Mouse (Mus musculus) embryonic facial prominence, embryonic 14.5 days (tissue): ENCODE data around the gene Gpr146. TPM values are rescaled to one million over a fixed set of nuclear protein-coding genes. Genes with fewer than 3 reads are reported as not detected.

Experiments
- ATAC-seq: fragments of 200-750 bp; cut with Nextera tagmentation; 2 replicates; pipeline ENCODE4 v1.8.0; 2017; ENCODE audit warnings: low read depth, moderate number of reproducible peaks, moderate TSS enrichment
- DNase-seq: peaks from one replicate; pipeline ENCODE4 v3.0.0-alpha.2; 2015; ENCODE audit warnings: low spot score
- H3K27ac ChIP-seq: fragments of 300-500 bp; sonication (generic); replicated peaks from 2 replicates; pipeline ENCODE4 v1.5.1; 2014; ENCODE audit warnings: low read depth, mild to moderate bottlenecking, low read length, moderate library complexity
- H3K27me3 ChIP-seq: fragments of 300-500 bp; sonication (generic); replicated peaks from 2 replicates; pipeline ENCODE4 v1.6.1; 2014; ENCODE audit warnings: low read length; ENCODE audit not compliant: control insufficient read depth, insufficient read depth
- H3K36me3 ChIP-seq: fragments of 300-500 bp; sonication (generic); 2 replicates; pipeline ENCODE4 v1.6.1; 2014; ENCODE audit warnings: low read length, mixed read lengths; ENCODE audit not compliant: control insufficient read depth, insufficient read depth
- H3K4me1 ChIP-seq: fragments of 300-500 bp; sonication (generic); 2 replicates; pipeline ENCODE4 v1.6.1; 2014; ENCODE audit warnings: antibody characterized with exemption, low read length; ENCODE audit not compliant: control insufficient read depth, insufficient read depth
- H3K4me2 ChIP-seq: fragments of 300-500 bp; sonication (generic); 2 replicates; pipeline ENCODE4 v1.6.1; 2014; ENCODE audit warnings: low read depth, mild to moderate bottlenecking, low read length, moderate library complexity, mixed read lengths
- H3K4me3 ChIP-seq: fragments of 300-500 bp; sonication (generic); 2 replicates; pipeline ENCODE4 v1.5.1; 2014; ENCODE audit warnings: low read depth, mild to moderate bottlenecking, low read length
- H3K9ac ChIP-seq: fragments of 300-500 bp; sonication (generic); 2 replicates; pipeline ENCODE4 v1.6.1; 2014; ENCODE audit warnings: low read depth, mild to moderate bottlenecking, low read length, moderate library complexity, mixed read lengths
- H3K9me3 ChIP-seq: fragments of 300-500 bp; sonication (generic); 2 replicates; pipeline ENCODE4 v1.6.1; 2016; ENCODE audit warnings: low read length; ENCODE audit not compliant: control insufficient read depth
- WGBS: fragments of 180-500 bp; shearing (Covaris S2); extraction: QIAGEN DNeasy Blood & Tissue Kit; methylation state at CpG from one replicate; pipeline ENCODE4 v1.1.7; 2014; 5-methylcytosine and 5-hydroxymethylcytosine counted together
- polyA plus RNA-seq: library from polyadenylated mRNA; unstranded; fragments of >200 nt; fragmentation: Nextera tagmentation; extraction: Ambion mirVana; gene quantifications from 2 replicates; pipeline ENCODE4 v1.2.1, GENCODE M21; 2014

Gene Gpr146
- polyA plus RNA-seq, 1 experiment from 2014 or later = 2.8 TPM

GRCm38 (mm10) chr5:139395528-139395927 is 18.0 kb downstream of the Gpr146 start:
- WGBS = 91% methylated on average over 4 of the region's 4 CpGs
- Histone ChIP-seq H3K36me3 (0 out of 2 replicates have a peak, but pooled peaks cover 4% of the 10 kb centered on the region), H3K4me2 (no peak overlapping the region), H3K9ac (no peak overlapping the region), H3K9me3 (no peaks in the 10 kb centered on the region), H3K27ac (no peak overlapping the region), H3K27me3 (no peaks in the 10 kb centered on the region), H3K4me1 (no peaks in the 10 kb centered on the region), H3K4me3 (no peak overlapping the region)
- ATAC-seq (no peak), DNase-seq (no peak)

- Histone ChIP-seq H3K4me2 (no peak overlapping the region), H3K27ac (no peak overlapping the region), H3K4me1 (no peaks in the 10 kb centered on the region), H3K9me3 (no peaks in the 10 kb centered on the region), H3K9ac (no peak overlapping the region), H3K36me3 (0 out of 2 replicates have a peak, but pooled peaks cover 1% of the 10 kb centered on the region), H3K27me3 (no peaks in the 10 kb centered on the region), H3K4me3 (no peak overlapping the region)
- DNase-seq (no peak), ATAC-seq (no peak)
- WGBS = 87% methylated on average over 4 of the region's 4 CpGs
Observed at GRCm38 (mm10) chr5:139397359-139397916, 19.9 kb downstream of the Gpr146 start.

DNA sequence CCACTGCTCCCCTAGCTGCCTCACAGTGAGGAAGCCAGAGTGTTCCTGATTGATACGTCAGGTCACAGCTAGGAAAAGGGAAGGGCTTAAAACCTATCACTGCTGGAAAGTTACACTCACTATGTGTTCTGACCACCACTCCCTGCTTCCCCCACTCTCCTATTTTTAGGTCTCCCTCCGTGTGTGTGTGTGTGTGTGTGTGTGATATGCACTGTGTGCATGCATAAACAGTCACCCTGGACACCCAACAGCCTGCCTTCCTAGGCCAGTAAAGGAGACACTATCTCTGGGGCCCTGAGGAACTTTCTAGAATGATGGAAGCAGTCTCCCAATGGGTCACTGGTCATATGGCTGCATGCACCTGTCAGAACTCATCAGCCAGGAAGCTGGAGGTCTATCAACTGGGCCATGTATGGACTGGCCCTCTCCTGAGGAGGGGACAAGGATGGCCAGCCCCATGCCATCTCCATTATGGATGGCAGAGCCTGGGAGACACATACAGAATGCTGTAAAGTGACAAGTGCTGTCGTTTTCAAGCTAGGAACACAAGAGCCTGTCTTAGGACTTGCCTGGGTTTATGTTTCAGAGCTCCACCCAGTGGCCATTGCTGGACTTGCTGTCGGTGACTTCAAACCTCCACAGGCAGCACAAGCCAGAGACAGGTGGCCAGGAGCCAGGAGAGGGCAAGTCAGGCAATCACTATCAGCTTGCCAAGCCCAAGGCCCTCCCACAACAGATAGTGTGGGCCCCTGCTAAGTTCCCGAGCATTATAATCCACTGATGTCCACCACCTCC is 20.7 kb downstream of the Gpr146 start:
- Histone ChIP-seq H3K4me1 (no peaks in the 10 kb centered on the region), H3K4me2 (no peak overlapping the region), H3K9ac (no peak overlapping the region), H3K27me3 (no peaks in the 10 kb centered on the region), H3K4me3 (no peak overlapping the region), H3K36me3 (no peaks in the 10 kb centered on the region), H3K9me3 (no peaks in the 10 kb centered on the region), H3K27ac (no peak overlapping the region)
- peak; percentile 72; the same call in 1 of the 2 replicates for ATAC-seq
- WGBS = 43% methylated on average over 5 of the region's 5 CpGs
- peak; percentile 86 for DNase-seq

- Histone ChIP-seq H3K27me3 (no peaks in the 10 kb centered on the region), H3K36me3 (no peaks in the 10 kb centered on the region), H3K9me3 (no peaks in the 10 kb centered on the region), H3K9ac (no peak overlapping the region), H3K4me2 (no peak overlapping the region), H3K4me3 (no peak overlapping the region), H3K27ac (no peak overlapping the region), H3K4me1 (no peaks in the 10 kb centered on the region)
- ATAC-seq (no peak), DNase-seq (no peak)
- 70% methylated on average over 5 of the region's 5 CpGs for WGBS
Observed at GRCm38 (mm10) chr5:139398786-139399185, 21.3 kb downstream of the Gpr146 start.

DNA sequence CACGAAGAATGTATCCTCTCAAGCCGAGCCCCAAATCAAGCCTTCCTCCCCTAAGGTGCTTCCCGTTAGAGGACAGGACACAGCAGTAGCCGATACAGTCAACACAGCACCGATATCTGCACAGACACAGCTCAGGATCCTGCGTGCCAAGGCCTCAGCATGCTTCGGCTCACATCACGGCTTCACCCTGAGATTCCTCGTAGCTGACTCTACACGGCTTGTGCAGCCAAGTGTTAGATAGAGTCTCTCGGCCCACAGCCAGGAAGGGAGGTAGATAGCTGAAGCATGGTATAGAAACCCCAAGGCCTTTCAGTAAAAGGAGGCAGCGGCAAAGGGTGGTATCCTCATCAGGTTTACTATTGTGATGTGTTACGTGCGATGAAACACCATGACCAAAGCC is 22.5 kb downstream of the Gpr146 start:
- Histone ChIP-seq H3K36me3 (no peaks in the 10 kb centered on the region), H3K27ac (no peak overlapping the region), H3K27me3 (no peaks in the 10 kb centered on the region), H3K4me2 (no peak overlapping the region), H3K9ac (no peak overlapping the region), H3K4me3 (no peak overlapping the region), H3K4me1 (no peaks in the 10 kb centered on the region), H3K9me3 (no peaks in the 10 kb centered on the region)
- DNase-seq = no peak
- ATAC-seq = no peak
- 93% methylated on average over 14 of the region's 14 CpGs for WGBS

- no peak overlapping the region for H3K4me3 ChIP-seq
- DNase-seq = no peak
- no peak for ATAC-seq
Observed at GRCm38 (mm10) chr5:139402106-139402505, 24.6 kb downstream of the Gpr146 start.

GRCm38 (mm10) chr5:139403692-139404260 is 26.3 kb downstream of the Gpr146 start:
- no peak for DNase-seq
- Histone ChIP-seq H3K36me3 (no peaks in the 10 kb centered on the region), H3K4me2 (no peak overlapping the region), H3K27ac (no peak overlapping the region), H3K4me3 (no peak overlapping the region), H3K9me3 (no peaks in the 10 kb centered on the region), H3K4me1 (peaks cover 19% of the 10 kb centered on the region), H3K9ac (no peak overlapping the region), H3K27me3 (no peaks in the 10 kb centered on the region)
- no peak for ATAC-seq
- 76% methylated on average over 8 of the region's 8 CpGs for whole genome bisulfite sequencing

More at GRCm38 (mm10) chr5:139402106-139402505, 24.6 kb downstream of the Gpr146 start:
- Histone ChIP-seq H3K27ac (no peak overlapping the region), H3K27me3 (no peaks in the 10 kb centered on the region), H3K9ac (no peak overlapping the region), H3K4me2 (no peak overlapping the region), H3K36me3 (no peaks in the 10 kb centered on the region), H3K9me3 (no peaks in the 10 kb centered on the region), H3K4me1 (peaks cover 10% of the 10 kb centered on the region)
- WGBS = 86% methylated on average over 2 of the region's 2 CpGs

- DNase-seq (no peak), ATAC-seq (no peak)
- H3K9me3 ChIP-seq = no peaks in the 10 kb centered on the region
- H3K36me3 ChIP-seq = no peaks in the 10 kb centered on the region
- 79% methylated on average over 6 of the region's 6 CpGs for WGBS
- no peak within 1 kb of the TSS; the same call in 1 of the 2 replicates for H3K4me2 ChIP-seq
- 0 out of 2 replicates have a peak within 1 kb of the TSS, but pooled peaks have one; percentile 4 for H3K9ac ChIP-seq
- H3K27ac ChIP-seq = peak within 1 kb of the TSS; percentile 52; the same call in 1 of the 2 replicates
- no peaks in the 10 kb centered on the region for H3K27me3 ChIP-seq
- H3K4me3 ChIP-seq = no peak within 1 kb of the TSS
- H3K4me1 ChIP-seq = peaks cover 19% of the 10 kb centered on the region
Observed at GRCm38 (mm10) chr5:139404801-139405401, 27.4 kb downstream of the Gpr146 start, which contains the start of gene C130050O18Rik. Gene C130050O18Rik (plus strand): TSS chr5:139405280.
